Mouse (Mus musculus): Measurements from ENCODE around the gene Eif1b.

DNA sequence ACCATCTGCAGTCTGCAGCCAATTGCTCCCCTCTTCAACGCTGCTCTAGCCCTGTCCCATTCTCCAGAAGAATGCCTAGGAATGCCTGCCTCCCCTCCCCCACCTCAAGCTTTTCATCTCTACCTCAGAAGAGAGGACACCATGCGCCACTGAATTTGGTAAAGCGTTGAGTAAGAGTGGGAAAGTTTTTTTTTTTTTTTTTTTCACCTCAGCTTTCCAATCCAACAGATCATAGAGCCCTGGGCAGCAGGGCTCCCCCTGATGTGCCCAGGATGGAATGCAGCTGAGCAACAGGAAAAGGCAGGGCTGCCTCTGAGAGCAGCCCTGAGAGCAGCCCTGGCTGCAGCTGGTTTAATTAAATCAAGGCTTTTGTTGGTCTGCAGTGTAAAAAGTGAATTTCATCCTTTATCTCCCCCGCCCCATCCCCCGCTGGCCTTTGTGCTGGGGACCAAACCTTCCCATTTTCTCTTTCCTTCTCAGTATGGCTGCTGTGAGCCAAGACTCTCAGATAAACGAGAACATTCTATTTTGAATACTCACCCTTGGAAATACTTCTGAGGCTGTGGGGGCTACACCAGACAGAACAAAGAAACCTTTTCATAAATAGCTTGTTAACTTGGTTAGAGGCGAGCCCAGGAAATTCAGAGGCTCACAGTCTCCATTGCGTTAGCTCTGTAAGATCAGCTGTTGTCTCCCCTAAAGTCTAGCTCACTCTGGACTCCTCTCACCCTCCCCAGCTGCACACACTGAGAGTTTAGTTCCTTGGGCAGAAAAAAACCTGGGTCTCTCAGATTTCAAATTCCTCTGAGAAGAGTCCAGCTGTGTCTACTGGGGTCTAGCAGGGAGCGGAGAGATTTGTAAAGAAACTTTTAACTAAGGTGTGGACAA, 36.0 kb upstream of the Eif1b start:
- no peak for TF ChIP-seq CTCF (IDR thresholded peaks at IDR 0.05; ENCODE audit: insufficient read depth, low read length)
- no peak for TF ChIP-seq POLR2A (IDR thresholded peaks at IDR 0.05; ENCODE audit: borderline replicate concordance, extremely low read depth, low read depth, low read length)
